Mouse (Mus musculus) neutrophil, adult 5-6 weeks (primary cell): ENCODE results near the gene Padi2. TPM values are rescaled to one million over a fixed set of nuclear protein-coding genes. Genes with fewer than 3 reads are reported as not detected.
A peak's percentile ranks its signal among the peaks of the same experiment; 100 is the strongest.

Experiments used
- ATAC-seq: fragments of 151-379, 151-347 bp; 2 replicates; pipeline ENCODE4 v1.8.0; 2017; ENCODE audit warnings: mild to moderate bottlenecking, moderate TSS enrichment; ENCODE audit not compliant: insufficient number of reproducible peaks, poor library complexity, low FRiP score, severe bottlenecking; ENCODE audit errors: extremely low read depth
- total RNA-seq: library from RNA; stranded (forward); fragments of 200-1000 nt; gene quantifications from 2 replicates; pipeline ENCODE4 v1.2.3, GENCODE M21; 2017

Padi2 gene
- 8.4 and 9.3 TPM in 2 replicates for total RNA-seq

- ATAC-seq, result peak; percentile 41
Measured at GRCm38 (mm10) chr4:140906076-140906826, at the start of gene Padi2. Gene Padi2, plus strand, starts transcription at chr4:140906344.

DNA sequence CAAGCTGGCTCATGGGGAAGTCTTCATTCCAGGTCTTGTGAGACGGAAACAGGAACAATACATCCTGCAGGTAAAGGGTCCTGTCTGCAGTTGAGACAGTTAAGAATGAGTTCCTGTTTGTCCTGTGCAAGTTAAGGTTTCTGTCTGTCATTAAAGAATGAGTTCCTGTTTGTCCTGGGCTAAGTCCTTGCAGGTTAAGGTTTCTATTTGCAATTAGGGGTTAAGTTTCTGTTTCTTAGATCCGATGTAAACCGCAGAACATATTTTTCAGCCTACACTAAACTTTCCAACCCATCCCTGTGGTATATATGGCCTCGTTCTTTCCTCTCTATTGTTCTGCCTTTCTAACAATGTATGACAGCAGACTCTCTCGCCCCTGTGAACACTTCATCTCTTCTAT lies 49.1 kb upstream of the Padi2 start:
- no peak for ATAC-seq

DNA sequence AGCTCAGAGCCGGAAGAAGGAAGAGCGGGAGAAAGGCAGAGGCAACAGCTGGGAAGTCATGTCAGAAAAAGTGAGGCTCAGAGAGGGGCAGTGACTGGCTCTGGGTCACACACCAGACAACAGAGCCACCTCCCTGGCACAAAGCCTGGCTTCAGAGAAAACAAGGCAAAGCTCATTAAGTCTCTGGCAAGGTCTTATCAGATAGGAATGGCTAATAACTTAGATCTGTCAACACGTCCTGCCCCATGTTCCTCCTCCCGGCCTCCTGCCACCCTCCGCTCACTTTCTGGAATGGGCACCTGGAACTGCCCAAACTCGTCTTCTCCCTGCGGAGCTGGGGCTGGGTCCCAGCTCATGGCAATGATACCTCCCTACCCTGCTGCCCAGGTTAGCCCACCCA lies 48.3 kb upstream of the Padi2 start:
- ATAC-seq, result no peak

DNA sequence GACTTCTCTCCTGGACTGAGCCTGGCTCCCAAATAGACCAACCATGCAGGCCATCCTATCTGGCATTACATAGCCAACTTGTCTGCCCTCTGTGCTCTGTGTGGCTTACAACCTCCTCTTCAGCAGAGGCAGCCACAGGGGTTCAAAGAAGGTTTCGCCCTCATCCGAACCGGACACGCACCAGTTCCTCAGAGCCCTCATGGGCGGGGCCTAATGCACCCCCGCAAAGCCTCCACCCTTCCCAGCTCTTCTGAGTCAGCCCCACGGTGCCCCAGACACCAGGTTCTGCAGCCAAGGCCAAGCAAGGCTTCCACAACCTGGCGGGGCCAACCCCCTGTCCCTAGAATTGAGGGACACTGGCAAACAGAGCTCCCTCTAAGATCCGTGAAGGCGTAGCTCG lies 46.9 kb upstream of the Padi2 start:
- peak; percentile 47; the same call in 1 of the 2 replicates for ATAC-seq

- peak; percentile 70 for ATAC-seq
Measured at GRCm38 (mm10) chr4:140860125-140860766, 45.9 kb upstream of the Padi2 start.

- no peak for ATAC-seq
Measured at GRCm38 (mm10) chr4:140860767-140861147, 45.4 kb upstream of the Padi2 start.

GRCm38 (mm10) chr4:140862036-140862650 lies 44.0 kb upstream of the Padi2 start:
- no peak for ATAC-seq

DNA sequence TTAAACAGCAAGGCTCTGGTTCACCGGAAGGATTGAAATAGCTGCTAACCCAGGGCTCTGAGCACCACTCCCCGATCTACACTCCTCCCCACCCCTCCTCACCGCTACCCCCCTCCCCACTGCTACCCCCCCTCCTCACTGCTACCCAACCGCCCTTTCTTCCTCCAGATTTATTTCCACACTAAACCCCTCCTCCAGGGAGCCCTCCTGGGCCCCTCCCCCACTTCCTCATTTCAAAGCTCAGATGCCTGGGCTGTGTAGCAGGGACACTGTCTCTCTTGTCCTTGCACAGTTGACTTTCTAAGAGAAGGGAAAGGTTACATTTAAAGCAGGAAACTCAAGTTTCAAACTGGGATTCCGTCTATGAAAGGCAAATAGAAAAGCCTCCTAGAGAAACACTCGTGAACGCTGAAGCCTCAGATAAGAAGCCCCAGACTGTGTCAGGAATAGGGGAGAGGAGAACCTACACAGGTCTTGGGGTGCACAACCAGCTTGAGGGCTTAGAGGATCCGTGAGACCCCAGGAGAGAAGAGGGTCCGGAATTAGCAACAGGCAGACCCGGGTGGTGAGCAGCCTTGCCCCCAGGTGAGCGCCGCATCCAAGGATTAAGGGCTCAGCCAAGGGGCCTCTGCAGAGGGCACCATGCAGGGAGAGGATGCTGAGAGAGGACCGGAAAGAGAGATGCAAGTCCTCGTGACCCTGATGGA lies 37.5 kb upstream of the Padi2 start:
- ATAC-seq, result peak; percentile 59

DNA sequence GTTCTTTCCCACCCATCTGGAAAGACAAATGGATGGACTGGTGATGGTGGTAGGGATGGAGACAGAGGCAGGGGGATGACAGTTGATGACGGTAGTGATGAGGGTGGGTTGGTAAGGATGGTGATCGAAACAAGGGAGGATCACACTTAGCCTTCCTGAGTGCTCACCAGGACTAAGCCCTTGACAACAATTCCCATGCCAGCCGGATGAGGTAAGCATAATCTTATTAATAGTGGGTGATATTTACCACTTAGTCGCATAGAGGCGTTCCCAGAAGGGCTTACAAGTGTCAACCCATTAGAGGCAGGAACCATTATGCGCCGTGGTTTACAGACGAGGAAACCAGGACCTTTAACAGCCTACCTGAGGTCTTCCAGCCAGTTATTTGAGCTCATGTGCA lies 36.2 kb upstream of the Padi2 start:
- ATAC-seq, result no peak

- ATAC-seq, result no peak
Measured at GRCm38 (mm10) chr4:140870876-140871275, 35.3 kb upstream of the Padi2 start.

DNA sequence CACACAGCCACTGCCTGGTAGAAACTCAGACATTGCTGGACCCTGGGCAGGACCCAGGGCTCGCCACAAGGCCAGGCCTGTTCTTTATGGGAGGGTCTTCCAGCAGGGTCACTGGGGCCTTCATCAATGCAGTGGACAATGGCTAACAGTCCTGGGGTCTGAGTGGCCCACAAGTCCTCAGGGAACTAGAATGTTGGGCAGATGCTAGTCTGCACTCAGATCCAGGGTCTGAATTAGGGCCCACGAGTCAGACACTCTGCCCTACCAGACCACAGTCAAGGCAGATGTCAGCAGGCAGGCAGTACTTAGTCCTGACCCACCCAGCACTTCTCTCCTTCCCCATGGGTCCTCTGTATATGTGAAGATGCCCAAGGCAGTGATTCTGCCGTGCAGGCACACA lies 34.8 kb upstream of the Padi2 start:
- ATAC-seq, result no peak

DNA sequence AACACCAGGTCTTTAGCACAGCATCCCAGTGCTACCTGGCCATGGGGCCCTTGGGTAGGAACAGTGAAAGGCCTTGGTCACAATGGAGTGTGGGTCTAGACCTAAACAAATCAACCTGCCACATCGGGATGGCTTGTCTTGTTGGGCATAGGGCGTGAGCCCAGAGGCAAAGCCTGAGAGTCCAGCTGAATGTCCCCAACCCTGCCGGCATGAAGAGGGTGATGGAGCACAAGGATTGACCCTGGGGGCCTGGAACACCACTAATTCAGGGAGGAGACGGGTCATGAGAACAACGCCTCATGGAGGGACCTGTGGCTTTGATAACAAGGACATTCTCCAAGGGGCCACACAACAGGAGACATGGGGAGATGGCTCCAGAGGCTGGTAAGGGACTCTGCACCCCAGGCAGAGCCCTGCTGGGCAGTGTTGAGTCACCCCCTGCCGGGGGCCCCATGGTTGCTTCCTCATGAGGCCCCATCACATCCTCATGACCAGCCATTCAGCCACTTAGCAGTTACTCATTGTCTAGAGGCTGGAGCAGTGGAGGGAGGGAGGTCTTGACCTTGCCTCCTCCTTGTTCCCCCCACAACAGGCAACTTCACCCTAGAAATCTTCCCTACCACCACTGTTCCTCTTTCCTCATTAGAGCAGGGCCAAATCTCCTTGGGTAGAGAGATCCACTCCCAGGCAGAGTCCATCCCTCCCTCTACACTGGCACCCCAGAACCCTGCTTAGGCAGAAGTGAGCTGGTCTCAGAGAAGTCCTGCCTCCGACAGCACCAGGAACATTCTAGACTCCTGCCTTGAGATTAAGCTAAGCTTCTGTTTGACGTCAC lies 34.1 kb upstream of the Padi2 start:
- ATAC-seq, result no peak

DNA sequence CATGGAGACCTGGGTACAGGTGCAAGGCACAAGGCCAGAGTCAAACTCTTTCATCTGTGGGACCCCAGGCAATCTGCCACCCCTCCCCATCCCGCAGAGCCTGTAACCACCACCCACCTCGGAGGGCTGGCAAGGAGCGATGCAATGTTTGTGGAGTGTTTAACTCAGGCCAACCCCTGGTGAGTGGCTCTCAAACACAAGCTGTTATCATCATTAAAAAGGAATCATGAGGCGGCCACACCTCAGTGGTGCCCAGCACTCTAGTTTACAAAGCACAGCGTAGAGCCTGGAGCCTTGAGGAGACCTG lies 33.5 kb upstream of the Padi2 start:
- no peak for ATAC-seq

DNA sequence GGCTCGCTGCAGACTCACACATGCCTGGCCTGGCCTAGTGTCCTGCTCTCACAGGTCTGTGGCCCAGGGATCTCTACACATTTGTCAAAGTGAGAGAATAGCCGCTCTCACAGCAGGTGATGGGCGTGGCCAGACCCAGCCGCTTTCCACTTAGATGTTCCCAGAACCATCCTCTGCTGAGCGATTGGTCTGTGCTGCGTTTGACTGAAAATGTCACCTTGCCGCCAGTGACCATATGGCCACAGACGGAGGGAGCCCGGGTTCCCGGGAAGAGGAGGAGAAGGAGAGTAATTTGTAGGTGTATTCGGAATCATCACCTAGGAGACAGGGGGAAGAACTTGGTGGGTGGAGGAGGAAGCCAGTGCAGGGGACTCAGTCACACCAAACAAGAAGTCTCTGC lies 33.1 kb upstream of the Padi2 start:
- no peak for ATAC-seq

- no peak for ATAC-seq
Measured at GRCm38 (mm10) chr4:140876161-140876560, 30.0 kb upstream of the Padi2 start.

DNA sequence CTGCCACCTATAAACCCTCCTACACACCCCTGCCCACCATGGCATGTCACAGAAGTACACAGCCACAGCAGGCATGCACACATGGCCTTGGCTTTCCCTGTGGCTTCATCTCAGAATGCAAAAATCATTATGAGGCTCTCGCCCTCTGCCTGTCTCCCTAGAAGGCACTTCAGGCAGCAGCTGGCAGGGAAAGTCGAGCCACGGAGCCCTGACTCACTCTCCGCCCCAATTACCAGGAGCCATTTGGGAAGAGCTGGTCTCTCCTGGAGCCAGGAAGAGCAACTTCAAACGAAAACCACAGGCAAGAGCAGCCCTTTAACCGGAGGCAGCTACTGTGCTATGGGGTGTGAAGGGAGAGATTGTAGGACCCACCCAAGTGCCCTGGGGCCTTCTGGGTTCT lies 29.5 kb upstream of the Padi2 start:
- no peak for ATAC-seq

DNA sequence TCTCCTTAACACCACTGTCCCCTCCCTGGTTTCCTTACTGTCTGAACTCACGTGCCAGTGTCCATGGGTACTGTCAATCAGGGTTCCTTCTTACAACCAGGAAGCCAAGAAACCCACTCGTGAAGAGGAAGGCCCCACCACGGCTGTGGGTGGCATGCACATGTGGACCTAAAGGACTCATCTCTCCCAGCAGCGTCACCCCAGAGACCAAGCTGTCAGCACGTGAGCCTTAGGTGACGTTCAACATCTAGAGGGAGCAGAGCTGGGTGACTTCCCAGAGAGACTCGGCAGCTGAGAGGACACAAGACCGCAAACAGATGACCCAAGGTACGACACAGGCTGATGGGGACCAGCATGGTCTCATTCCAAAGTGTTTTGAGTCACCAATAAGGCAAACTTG lies 28.7 kb upstream of the Padi2 start:
- no peak for ATAC-seq

- no peak for ATAC-seq
Measured at GRCm38 (mm10) chr4:140878655-140879054, 27.5 kb upstream of the Padi2 start.

- no peak for ATAC-seq
Measured at GRCm38 (mm10) chr4:140879116-140879515, 27.0 kb upstream of the Padi2 start.
